Mouse (Mus musculus) kidney, embryonic 16.5 days (tissue): ENCODE measurements around the gene Btbd35f24. TPM values are rescaled to one million over a fixed set of nuclear protein-coding genes. Genes with fewer than 3 reads are reported as not detected.
"Not testable (repeated sequence)": the region's sequence is repeated elsewhere in the genome, so short reads cannot be mapped to it uniquely, and the experiment has no call there.

Experiments used
- ATAC-seq: fragments of 200-750 bp; cut with Nextera tagmentation; 2 replicates; pipeline ENCODE4 v1.8.0; 2017; ENCODE audit warnings: moderate TSS enrichment; ENCODE audit not compliant: low FRiP score, low TSS enrichment
- H3K27ac ChIP-seq: fragments of 300-500 bp; sonication (generic); 2 replicates; pipeline ENCODE4 v1.5.1; 2014; ENCODE audit warnings: low read length
- H3K27me3 ChIP-seq: fragments of 300-500 bp; sonication (generic); 2 replicates; pipeline ENCODE4 v1.6.1; 2014; ENCODE audit warnings: low read length, control low read depth, mixed read lengths; ENCODE audit not compliant: insufficient read depth
- H3K36me3 ChIP-seq: fragments of 300-500 bp; sonication (generic); 2 replicates; pipeline ENCODE4 v1.6.1; 2014; ENCODE audit warnings: low read length, control low read depth, mixed read lengths; ENCODE audit not compliant: insufficient read depth
- H3K4me1 ChIP-seq: fragments of 300-500 bp; sonication (generic); 2 replicates; pipeline ENCODE4 v1.6.1; 2014; ENCODE audit warnings: low read length, control low read depth, mixed read lengths; ENCODE audit not compliant: insufficient read depth
- H3K4me2 ChIP-seq: fragments of 300-500 bp; sonication (generic); replicated peaks from 2 replicates; pipeline ENCODE4 v1.6.1; 2014; ENCODE audit warnings: low read depth, low read length
- H3K4me3 ChIP-seq: fragments of 300-500 bp; sonication (generic); 2 replicates; pipeline ENCODE4 v1.5.1; 2014; ENCODE audit warnings: mild to moderate bottlenecking, low read length
- H3K9ac ChIP-seq: fragments of 300-500 bp; sonication (generic); replicated peaks from 2 replicates; pipeline ENCODE4 v1.6.1; 2014; ENCODE audit warnings: low read length
- H3K9me3 ChIP-seq: fragments of 300-500 bp; sonication (generic); 2 replicates; pipeline ENCODE4 v1.6.1; 2016; ENCODE audit warnings: low read length, control low read depth
- WGBS: fragments of 180-500 bp; shearing (Covaris S2); extraction: QIAGEN DNeasy Blood & Tissue Kit; methylation state at CpG from one replicate; pipeline ENCODE4 v1.1.7; 2014; 5-methylcytosine and 5-hydroxymethylcytosine counted together
- polyA plus RNA-seq: library from polyadenylated mRNA; unstranded; fragments of >200 nt; fragmentation: Nextera tagmentation; extraction: Ambion mirVana; gene quantifications from 2 replicates; pipeline ENCODE4 v1.2.1, GENCODE M21; 2015

Btbd35f24 gene
- not detected in 2 replicates for polyA plus RNA-seq

DNA sequence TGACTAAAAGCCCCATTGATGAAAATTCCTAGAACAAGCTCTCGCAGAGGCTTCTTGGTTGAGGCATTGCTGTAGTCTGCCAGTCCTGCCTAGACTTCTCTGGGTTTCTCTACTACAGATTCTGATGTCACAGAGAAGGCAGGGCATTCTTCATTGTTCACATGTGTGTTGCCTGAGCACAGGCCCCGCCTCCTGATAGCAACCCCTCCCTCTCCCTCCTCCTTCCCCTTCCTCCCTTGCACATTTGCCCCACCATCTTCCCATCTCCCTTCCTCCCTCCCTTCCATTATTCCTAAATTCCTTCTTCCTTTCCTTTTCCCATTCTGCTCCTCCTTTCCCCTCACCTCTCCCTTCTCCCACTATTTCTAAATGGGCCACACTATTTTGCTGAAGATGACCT lies at the start of gene Btbd35f24:
Gene Btbd35f24 (minus strand): TSS at position 101 of the 400 bp plus-strand sequence.
- not testable (repeated sequence) for H3K27me3 ChIP-seq, H3K9ac ChIP-seq, ATAC-seq, H3K36me3 ChIP-seq, H3K4me3 ChIP-seq, H3K4me2 ChIP-seq, H3K9me3 ChIP-seq, H3K4me1 ChIP-seq, H3K27ac ChIP-seq
- 83% methylated on average over 1 of the region's 2 CpGs for WGBS

Other genes starting within 250 kb of the Btbd35f24 start
- not detected in 2 replicates for gene Btbd35f23, start 119.0 kb downstream of the Btbd35f24 start, polyA plus RNA-seq
- not detected in 2 replicates for gene Btbd35f11, start 247.9 kb upstream of the Btbd35f24 start, polyA plus RNA-seq